Mouse (Mus musculus) ES-Bruce4 (cell line): ENCODE results near the gene Grip2.

Source experiments
- CTCF ChIP-seq: IDR thresholded peaks from one replicate; pipeline ENCODE4 v1.8.1; 2011; ENCODE audit warnings: low read depth, low read length
- POLR2A ChIP-seq: IDR thresholded peaks from one replicate; pipeline ENCODE4 v1.8.1; 2011; ENCODE audit warnings: low read length; ENCODE audit not compliant: insufficient read depth

GRCm38 (mm10) chr6:91795640-91796039 lies 31.4 kb downstream of the Grip2 start:
- TF ChIP-seq POLR2A = no peak
- no peak for TF ChIP-seq CTCF
